Mouse (Mus musculus) macrophage (primary cell): ENCODE measurements around the gene AC161166.1. TPM values are rescaled to one million over a fixed set of nuclear protein-coding genes. Genes with fewer than 3 reads are reported as not detected.
"Not testable (repeated sequence)": the region's sequence is repeated elsewhere in the genome, so short reads cannot be mapped to it uniquely, and the experiment has no call there.

ENCODE experiments used
- H3K27ac ChIP-seq: fragments of 350-480 bp; formaldehyde crosslinking; 2 replicates; pipeline ENCODE4 v1.9.0; 2021
- H3K36me3 ChIP-seq: fragments of 350-480 bp; formaldehyde crosslinking; 2 replicates; pipeline ENCODE4 v1.9.0; 2021; ENCODE audit errors: inconsistent target
- H3K4me3 ChIP-seq: fragments of 350-480 bp; formaldehyde crosslinking; 2 replicates; pipeline ENCODE4 v1.9.0; 2021; ENCODE audit errors: inconsistent target
- H3K79me2 ChIP-seq: fragments of 350-480 bp; formaldehyde crosslinking; 2 replicates; pipeline ENCODE4 v1.9.0; 2021; ENCODE audit errors: inconsistent target
- WGBS: methylation state at CpG from one replicate; pipeline ENCODE4 v1.1.7; 2026; ENCODE audit warnings: inconsistent platforms; ENCODE audit not compliant: missing documents; 5-methylcytosine and 5-hydroxymethylcytosine counted together
- polyA plus RNA-seq: library from polyadenylated mRNA; stranded (reverse); fragments of 250-400 nt; gene quantifications from 3 replicates; pipeline ENCODE4 v1.2.4, GENCODE M21; 2018; ENCODE audit warnings: inconsistent platforms

Gene AC161166.1
- polyA plus RNA-seq, 1 experiment from 2014 or later = not detected

GRCm38 (mm10) chr7:24516319-24516718 is 4.1 kb upstream of the AC161166.1 start:
- H3K79me2 ChIP-seq, H3K36me3 ChIP-seq, H3K4me3 ChIP-seq, H3K27ac ChIP-seq: not testable (repeated sequence)
- WGBS = 89% methylated on average over 5 of the region's 8 CpGs

GRCm38 (mm10) chr7:24507726-24508114 is 4.5 kb downstream of the AC161166.1 start:
- Histone ChIP-seq H3K27ac (no peak overlapping the region), H3K4me3 (peak overlapping the region; percentile 58), H3K79me2 (no peaks in the 10 kb centered on the region), H3K36me3 (no peaks in the 10 kb centered on the region)
- WGBS = 5% methylated on average over 20 of the region's 20 CpGs

- Histone ChIP-seq H3K27ac (no peak within 1 kb of the TSS), H3K36me3 (no peaks in the 10 kb centered on the region), H3K4me3 (peak within 1 kb of the TSS; percentile 58), H3K79me2 (no peaks in the 10 kb centered on the region)
- under 1% methylated on average over 71 of the region's 84 CpGs for WGBS
Observed at GRCm38 (mm10) chr7:24506838-24507725, 5.2 kb downstream of the AC161166.1 start, which contains the start of gene Zfp428. Zfp428 (plus strand) TSS chr7:24507006.

DNA sequence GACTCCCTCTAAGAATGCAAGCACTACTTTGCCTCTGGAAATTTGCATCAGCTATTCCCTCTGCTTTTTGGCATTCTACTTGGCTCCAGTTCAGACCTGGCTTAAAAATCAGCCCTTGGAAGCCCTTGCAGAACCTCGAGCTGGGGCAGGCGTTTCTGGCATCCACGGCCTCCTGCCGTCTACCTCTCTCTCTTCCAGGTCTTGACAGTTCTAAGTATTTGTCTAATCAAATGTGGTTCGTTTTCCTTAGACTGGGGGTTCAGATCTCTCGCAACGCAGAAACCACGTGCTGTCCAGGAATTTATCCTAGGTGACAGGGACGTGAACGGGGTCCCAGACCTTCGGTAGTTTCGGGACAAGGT is 5.8 kb downstream of the AC161166.1 start:
- 22% methylated on average over 12 of the region's 12 CpGs for WGBS
- no peaks in the 10 kb centered on the region for H3K79me2 ChIP-seq

GRCm38 (mm10) chr7:24506065-24506459 is 6.2 kb downstream of the AC161166.1 start:
- no peak overlapping the region for H3K4me3 ChIP-seq
- WGBS = 39% methylated on average over 3 of the region's 3 CpGs
- no peaks in the 10 kb centered on the region for H3K79me2 ChIP-seq
- no peak overlapping the region for H3K27ac ChIP-seq
- no peaks in the 10 kb centered on the region for H3K36me3 ChIP-seq

More for the DNA sequence above, 5.8 kb downstream of the AC161166.1 start:
- H3K36me3 ChIP-seq = no peaks in the 10 kb centered on the region
- no peak overlapping the region for H3K27ac ChIP-seq
- peak overlapping the region; percentile 52 for H3K4me3 ChIP-seq

DNA sequence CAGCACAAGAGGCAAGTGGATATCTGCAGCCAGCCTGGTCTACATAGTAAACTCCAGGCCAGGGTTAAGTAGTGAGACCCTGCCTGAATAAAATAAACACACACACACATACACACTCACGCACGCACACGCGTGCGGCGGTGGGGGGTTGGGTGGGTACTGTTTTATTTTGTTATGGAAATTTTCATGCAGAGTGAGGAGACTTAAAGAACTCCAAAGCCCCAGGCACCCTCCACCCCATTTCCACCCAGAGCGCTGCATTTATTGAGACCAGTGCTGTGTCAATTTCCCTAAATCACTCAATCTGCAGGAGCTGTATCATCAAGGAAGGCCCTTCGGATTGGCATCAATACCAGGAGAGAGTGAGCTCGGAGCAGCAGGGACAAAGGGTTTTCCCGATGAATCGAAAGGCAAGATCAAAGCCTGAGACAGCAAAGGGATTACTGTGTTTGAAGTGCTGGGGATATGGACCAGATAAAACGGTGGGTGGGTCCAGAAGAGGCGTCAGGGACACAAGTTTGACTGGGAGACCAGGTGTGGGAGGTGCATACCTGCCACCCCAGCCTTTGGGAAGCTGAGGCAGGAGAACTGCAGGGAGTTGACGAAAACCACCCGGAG is 6.7 kb downstream of the AC161166.1 start:
- H3K79me2 ChIP-seq = no peaks in the 10 kb centered on the region
- no peaks in the 10 kb centered on the region for H3K36me3 ChIP-seq
- no peak overlapping the region for H3K4me3 ChIP-seq
- WGBS = 84% methylated on average over 15 of the region's 15 CpGs
- H3K27ac ChIP-seq = no peak overlapping the region

DNA sequence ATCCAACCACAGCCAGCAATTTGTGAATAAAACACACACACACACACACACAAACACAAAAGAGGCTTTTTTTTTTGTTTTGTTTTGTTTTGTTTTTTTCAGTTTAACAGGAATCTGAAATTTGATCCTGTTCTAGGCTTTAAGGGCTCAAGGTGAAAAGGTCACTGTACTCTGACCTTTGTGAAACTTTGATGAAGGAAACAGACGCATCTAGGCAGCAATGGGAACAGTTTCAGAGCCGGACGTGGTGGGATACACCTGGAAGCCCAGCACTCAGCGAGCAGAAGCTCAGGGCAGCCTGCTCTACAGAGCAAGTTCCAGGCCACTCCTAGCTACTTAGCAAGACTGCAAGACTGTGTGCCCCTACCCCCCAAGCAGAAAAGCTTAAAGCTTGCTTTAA is 7.4 kb downstream of the AC161166.1 start:
- no peak overlapping the region for H3K4me3 ChIP-seq
- H3K27ac ChIP-seq = no peak overlapping the region
- 79% methylated on average over 4 of the region's 4 CpGs for WGBS

DNA sequence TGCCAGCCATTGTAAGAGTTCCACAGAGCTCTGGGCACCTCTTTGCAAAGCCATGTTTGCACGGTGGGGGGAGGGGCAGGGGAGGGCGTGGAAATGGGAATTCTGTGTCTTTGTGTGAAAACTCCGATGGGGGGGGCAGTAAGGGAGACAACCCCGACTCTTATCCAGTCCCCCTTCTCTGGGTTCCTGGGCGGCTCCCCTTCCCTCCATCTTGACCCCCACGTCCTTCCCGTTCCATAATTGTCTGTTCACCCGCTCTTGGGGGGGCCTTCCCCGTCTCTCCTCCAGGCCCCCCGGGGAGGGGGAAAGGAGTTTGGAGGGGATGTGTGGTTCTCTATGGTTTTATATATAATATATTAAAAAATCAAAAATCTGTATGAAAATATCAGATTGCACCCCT is 8.3 kb downstream of the AC161166.1 start:
- Histone ChIP-seq H3K27ac (no peak overlapping the region), H3K4me3 (no peak overlapping the region), H3K36me3 (no peaks in the 10 kb centered on the region), H3K79me2 (no peaks in the 10 kb centered on the region)
- WGBS = 24% methylated on average over 7 of the region's 10 CpGs

More for the DNA sequence above, 7.4 kb downstream of the AC161166.1 start:
- Histone ChIP-seq H3K36me3 (no peaks in the 10 kb centered on the region), H3K79me2 (no peaks in the 10 kb centered on the region)

DNA sequence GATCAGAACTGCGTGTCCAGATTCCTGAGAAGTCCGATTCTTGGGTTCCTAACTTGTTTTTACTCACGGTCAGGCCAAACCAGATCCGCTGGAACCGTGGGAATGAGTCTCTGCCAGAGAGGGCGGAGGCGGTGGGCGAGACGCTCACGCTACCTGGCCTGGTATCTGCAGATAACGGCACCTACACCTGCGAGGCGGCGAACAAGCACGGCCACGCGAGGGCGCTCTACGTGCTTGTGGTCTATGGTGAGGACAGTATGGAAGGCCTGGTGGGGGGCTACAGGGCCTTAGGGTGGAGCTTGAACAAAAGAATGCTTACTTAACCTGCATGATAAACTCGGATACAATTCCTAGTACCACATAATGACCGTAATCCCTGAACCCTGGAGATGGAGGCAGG is 10.8 kb downstream of the AC161166.1 start:
- Histone ChIP-seq H3K79me2 (no peaks in the 10 kb centered on the region), H3K4me3 (no peak overlapping the region), H3K27ac (no peak overlapping the region), H3K36me3 (no peaks in the 10 kb centered on the region)
- 56% methylated on average over 21 of the region's 21 CpGs for WGBS

GRCm38 (mm10) chr7:24500929-24501328 is 11.3 kb downstream of the AC161166.1 start:
- 30% methylated on average over 7 of the region's 7 CpGs for WGBS
- no peaks in the 10 kb centered on the region for H3K36me3 ChIP-seq
- H3K27ac ChIP-seq = no peak overlapping the region

DNA sequence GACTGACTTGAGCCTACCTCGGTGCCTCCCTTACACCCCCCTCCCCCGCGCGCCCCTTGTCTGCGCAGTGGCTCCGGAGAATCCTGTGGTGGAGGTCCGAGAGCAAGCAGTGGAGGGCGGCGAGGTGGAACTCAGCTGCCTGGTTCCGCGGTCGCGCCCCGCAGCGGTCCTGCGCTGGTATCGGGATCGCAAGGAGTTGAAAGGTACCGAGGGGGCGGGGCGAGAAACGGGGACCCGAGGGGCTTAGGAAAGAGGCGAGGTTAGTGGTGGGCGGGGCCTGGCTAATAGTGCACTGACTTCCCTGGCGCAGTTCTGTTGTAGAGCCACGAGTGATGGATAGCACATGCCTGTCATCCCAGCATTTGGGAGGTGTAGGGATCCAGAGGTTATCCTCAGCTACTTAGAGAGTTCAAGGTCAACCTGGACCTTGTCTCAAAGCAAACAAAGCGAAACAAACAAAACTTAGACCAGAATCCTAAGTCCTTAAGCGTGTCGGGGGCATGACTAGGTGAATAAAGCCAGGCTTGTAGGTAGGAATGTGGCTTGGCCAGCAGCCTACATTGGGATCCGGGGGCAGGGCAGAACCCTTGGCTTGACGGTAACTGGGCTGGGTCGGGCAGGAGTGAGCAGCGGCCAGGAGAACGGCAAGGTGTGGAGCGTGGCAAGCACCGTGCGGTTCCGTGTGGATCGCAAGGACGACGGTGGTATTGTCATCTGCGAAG is 12.2 kb downstream of the AC161166.1 start:
- Histone ChIP-seq H3K27ac (no peak overlapping the region), H3K79me2 (no peaks in the 10 kb centered on the region), H3K4me3 (no peak overlapping the region), H3K36me3 (no peaks in the 10 kb centered on the region)
- 18% methylated on average over 43 of the region's 43 CpGs for WGBS

More at GRCm38 (mm10) chr7:24500929-24501328, 11.3 kb downstream of the AC161166.1 start:
- no peaks in the 10 kb centered on the region for H3K79me2 ChIP-seq
- H3K4me3 ChIP-seq = no peak overlapping the region

DNA sequence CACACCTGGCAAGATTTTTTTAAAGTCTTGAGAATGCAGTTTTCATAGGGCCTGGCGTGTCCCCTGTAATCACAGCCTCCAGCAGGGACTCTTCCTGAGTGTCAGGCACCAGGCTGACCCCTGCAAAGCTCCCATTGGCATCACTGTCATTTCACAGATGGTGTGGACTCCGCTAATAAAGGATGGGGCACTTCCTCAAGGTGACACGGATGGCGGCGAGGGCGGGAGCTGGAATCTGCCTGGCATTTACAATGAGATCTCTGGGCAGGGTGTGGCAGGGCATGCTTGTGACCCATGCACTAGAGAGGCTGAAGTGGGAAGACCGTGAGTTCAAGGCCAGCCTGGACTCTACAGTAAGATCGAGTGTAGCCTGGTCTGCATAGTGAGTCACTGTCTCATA is 24.0 kb downstream of the AC161166.1 start:
- H3K36me3 ChIP-seq = no peaks in the 10 kb centered on the region
- no peak overlapping the region for H3K4me3 ChIP-seq
- WGBS = 91% methylated on average over 8 of the region's 8 CpGs
- no peak overlapping the region for H3K27ac ChIP-seq
- no peaks in the 10 kb centered on the region for H3K79me2 ChIP-seq

GRCm38 (mm10) chr7:24487403-24487802 is 24.9 kb downstream of the AC161166.1 start:
- no peaks in the 10 kb centered on the region for H3K79me2 ChIP-seq
- WGBS = 69% methylated on average over 3 of the region's 3 CpGs
- H3K36me3 ChIP-seq = no peaks in the 10 kb centered on the region
- no peak overlapping the region for H3K27ac ChIP-seq
- H3K4me3 ChIP-seq = no peak overlapping the region

DNA sequence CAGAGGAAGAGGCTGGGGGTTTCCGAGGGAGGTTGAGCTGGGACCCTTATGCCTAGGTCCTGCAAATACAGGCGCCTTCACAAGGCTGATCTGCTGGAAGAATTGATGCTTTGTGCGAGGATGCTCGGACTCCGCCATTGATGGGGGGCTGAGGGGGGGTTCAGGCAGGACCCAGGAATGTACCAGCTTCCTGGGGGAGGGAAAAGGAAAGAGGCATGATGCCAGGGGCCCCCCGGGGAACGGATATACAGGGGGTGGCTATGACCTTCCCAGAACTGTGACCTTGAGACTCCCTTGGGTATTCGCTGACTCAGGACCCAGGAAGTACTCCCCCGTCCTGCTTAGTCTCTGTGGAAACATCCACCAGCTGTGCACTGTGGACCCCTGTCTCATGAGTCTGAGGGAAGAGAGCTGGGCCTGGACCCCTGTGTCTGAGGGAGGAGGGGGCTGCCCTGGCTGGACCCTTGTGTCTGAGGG is 25.6 kb downstream of the AC161166.1 start:
- H3K27ac ChIP-seq = no peak overlapping the region
- no peaks in the 10 kb centered on the region for H3K36me3 ChIP-seq
- H3K4me3 ChIP-seq = no peak overlapping the region
- no peaks in the 10 kb centered on the region for H3K79me2 ChIP-seq
- WGBS = 74% methylated on average over 8 of the region's 9 CpGs
